Mouse (Mus musculus) heart, adult 2 months (tissue): Measurements from ENCODE around the gene Macrod1. TPM values are rescaled to one million over a fixed set of nuclear protein-coding genes. Genes with fewer than 3 reads are reported as not detected.

Experiments
- DNase-seq, 2 experiments: peaks; one replicate each; pipeline ENCODE4 v3.0.0; 2021
- H3K27ac ChIP-seq: fragments of 200-600 bp; 2 replicates; pipeline ENCODE4 v1.8.1; 2022
- H3K27me3 ChIP-seq: fragments of 200-500 bp; 2 replicates; pipeline ENCODE4 v1.6.1; 2012; ENCODE audit warnings: mild to moderate bottlenecking, low read length, inconsistent platforms, mixed read lengths; ENCODE audit not compliant: control insufficient read depth, insufficient read depth
- H3K36me3 ChIP-seq: fragments of 200-500 bp; 2 replicates; pipeline ENCODE4 v1.6.1; 2012; ENCODE audit warnings: low read length, inconsistent platforms; ENCODE audit not compliant: control insufficient read depth, insufficient read depth
- H3K4me1 ChIP-seq: fragments of 200-500 bp; 2 replicates; pipeline ENCODE4 v1.6.1; 2011; ENCODE audit warnings: low read length; ENCODE audit not compliant: control insufficient read depth, insufficient read depth
- H3K4me3 ChIP-seq: fragments of 200-600 bp; 2 replicates; pipeline ENCODE4 v1.8.1; 2022
- H3K79me2 ChIP-seq: fragments of 200-500 bp; replicated peaks from 2 replicates; pipeline ENCODE4 v1.6.1; 2012; ENCODE audit warnings: mild to moderate bottlenecking, inconsistent platforms, low read length, moderate library complexity, mixed read lengths; ENCODE audit not compliant: control insufficient read depth, insufficient read depth
- H3K9ac ChIP-seq: fragments of 200-500 bp; 2 replicates; pipeline ENCODE4 v1.6.1; 2012; ENCODE audit warnings: low read depth, mild to moderate bottlenecking, control low read depth, inconsistent platforms, low read length, mixed read lengths
- CTCF ChIP-seq: fragments of 200-600 bp; IDR thresholded peaks from 2 replicates; pipeline ENCODE4 v1.8.1; 2022; ENCODE audit warnings: antibody characterized with exemption, mild to moderate bottlenecking, moderate library complexity
- EP300 ChIP-seq: fragments of 200-500 bp; IDR thresholded peaks from 2 replicates; pipeline ENCODE4 v1.6.1; 2011; ENCODE audit warnings: low read depth, low read length, control low read depth; ENCODE audit not compliant: insufficient read depth
- POLR2A ChIP-seq: fragments of 200-500 bp; IDR thresholded peaks from 2 replicates; pipeline ENCODE4 v1.6.1; 2011; ENCODE audit warnings: mild to moderate bottlenecking, low read depth, low read length, control low read depth; ENCODE audit not compliant: insufficient read depth
- WGBS: fragments of 180-500 bp; shearing (Covaris S2); methylation state at CpG from one replicate; pipeline ENCODE4 v1.1.7; 2018; 5-methylcytosine and 5-hydroxymethylcytosine counted together
- intact Hi-C: fragments of 180-260 bp; cut with DNase I; formaldehyde crosslinking; loops from one replicate; pipeline ENCODE4 v1.15.1; 2025
- polyA plus RNA-seq: library from polyadenylated mRNA; depleted of rRNA; stranded (reverse); fragments of >200 nt; gene quantifications from 2 replicates; pipeline ENCODE4 v1.2.3, GENCODE M21; 2012
- total RNA-seq, 2 experiments: library from RNA; stranded (reverse); gene quantifications; 2 replicates each; pipeline ENCODE4 v1.2.3; 2021

Macrod1 gene
- total and polyA plus RNA-seq, 3 experiments: 262 to 309 (median 278) TPM

DNA sequence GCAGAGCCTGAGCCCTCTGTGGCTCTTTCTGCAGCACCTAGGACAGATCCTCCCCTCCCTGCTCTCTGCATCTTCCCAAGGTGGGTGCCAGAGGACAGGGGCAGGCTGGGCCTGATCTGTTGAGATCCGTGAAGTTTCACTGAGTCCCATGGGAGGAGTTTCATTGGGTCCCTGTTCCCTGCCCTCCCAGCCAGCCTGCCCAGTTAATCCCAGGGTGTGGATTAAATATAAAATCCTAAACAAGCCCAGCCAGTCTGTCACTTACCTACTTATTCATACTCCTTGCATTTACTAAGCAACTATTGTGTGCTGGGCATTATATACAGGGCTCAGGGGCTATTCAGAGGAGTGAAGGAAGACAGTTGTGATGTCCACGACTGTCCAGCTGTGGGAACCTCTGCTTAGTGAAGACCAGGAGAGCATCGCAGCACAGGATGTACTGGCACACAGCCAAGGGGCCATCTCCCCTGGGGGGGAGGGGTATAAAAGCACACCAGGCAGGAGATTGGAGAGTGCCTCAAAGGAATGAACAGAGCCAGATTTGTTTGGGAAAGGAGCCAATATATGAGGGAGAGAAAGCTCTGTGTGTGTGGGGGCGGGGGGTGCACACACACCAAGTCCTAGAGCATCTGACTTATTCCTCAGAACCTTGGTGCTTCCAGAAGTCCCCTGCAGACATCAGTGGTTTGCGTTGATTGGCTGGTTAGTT lies 85.8 kb downstream of the Macrod1 start:
- no peak for DNase-seq
- intact Hi-C loops: no loop called here
- Histone ChIP-seq H3K27me3 (peaks cover 2% of the 10 kb centered on the region; the same call in 1 of the 2 replicates), H3K4me3 (no peak overlapping the region), H3K36me3 (no peaks in the 10 kb centered on the region), H3K79me2 (no peaks in the 10 kb centered on the region), H3K27ac (no peak overlapping the region), H3K4me1 (peaks cover 6% of the 10 kb centered on the region), H3K9ac (no peak overlapping the region)
- WGBS: 57% methylated on average over 5 of the region's 5 CpGs
- no peak for TF ChIP-seq POLR2A
- TF ChIP-seq EP300: no peak
- TF ChIP-seq CTCF: no peak

DNA sequence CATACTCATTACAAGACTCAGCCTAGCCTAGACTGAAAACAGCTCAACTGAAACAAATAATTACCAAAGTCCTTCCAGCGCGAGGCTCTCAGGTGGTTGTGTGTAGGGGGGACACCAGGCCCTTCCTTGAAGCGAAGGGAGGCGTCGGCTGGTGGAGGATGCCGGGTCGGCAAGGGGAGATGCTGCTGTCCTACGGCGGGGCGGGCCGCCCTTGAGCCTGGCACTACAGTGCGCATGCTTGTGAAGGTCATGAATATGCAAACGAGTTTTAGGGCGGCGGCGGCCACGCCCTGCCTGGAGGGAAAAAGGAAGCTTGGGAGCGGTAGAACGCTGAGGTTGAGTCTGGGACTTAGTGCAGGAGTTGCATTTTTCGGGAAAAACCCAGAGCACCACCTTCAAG lies 87.2 kb downstream of the Macrod1 start:
- no peaks in the 10 kb centered on the region for H3K79me2 ChIP-seq
- TF ChIP-seq POLR2A: peak; percentile 31; the same call in 1 of the 2 replicates
- no peak for TF ChIP-seq CTCF
- H3K36me3 ChIP-seq: no peaks in the 10 kb centered on the region
- 2% methylated on average over 20 of the region's 20 CpGs for WGBS
- intact Hi-C loops: no loop called here
- no peak overlapping the region for H3K9ac ChIP-seq
- DNase-seq: peak; percentile 60 to 67
- peak overlapping the region; percentile 4 for H3K4me3 ChIP-seq
- peaks cover 2% of the 10 kb centered on the region; the same call in 1 of the 2 replicates for H3K27me3 ChIP-seq
- peaks cover 6% of the 10 kb centered on the region for H3K4me1 ChIP-seq
- no peak overlapping the region for H3K27ac ChIP-seq

DNA sequence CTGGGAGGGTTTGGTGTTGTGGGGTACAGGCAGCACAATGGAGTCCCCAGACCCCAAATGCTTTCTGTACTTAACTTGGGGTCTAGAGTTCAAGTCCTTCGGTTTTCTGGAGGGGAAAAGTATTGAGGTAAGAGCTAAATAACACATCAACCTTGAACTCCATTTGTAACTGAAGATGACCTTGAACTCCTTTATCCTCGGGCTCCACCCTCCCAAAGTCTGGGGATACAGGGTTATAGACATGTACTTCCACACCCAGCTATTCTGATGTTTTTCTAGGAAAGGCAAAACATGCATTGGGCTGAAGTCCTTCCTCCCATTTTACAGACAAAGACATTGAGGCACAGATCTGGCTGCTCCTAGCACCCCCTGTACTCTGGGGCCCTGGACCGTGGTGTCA lies 87.8 kb downstream of the Macrod1 start:
- Histone ChIP-seq H3K36me3 (no peaks in the 10 kb centered on the region), H3K9ac (no peak overlapping the region), H3K4me1 (peaks cover 6% of the 10 kb centered on the region), H3K79me2 (no peaks in the 10 kb centered on the region), H3K27me3 (peaks cover 2% of the 10 kb centered on the region; the same call in 1 of the 2 replicates), H3K27ac (no peak overlapping the region), H3K4me3 (no peak overlapping the region)
- DNase-seq: no peak
- intact Hi-C loops: no loop called here
- 73% methylated on average over 3 of the region's 3 CpGs for WGBS
- TF ChIP-seq POLR2A: no peak
- TF ChIP-seq EP300: no peak
- TF ChIP-seq CTCF: no peak

DNA sequence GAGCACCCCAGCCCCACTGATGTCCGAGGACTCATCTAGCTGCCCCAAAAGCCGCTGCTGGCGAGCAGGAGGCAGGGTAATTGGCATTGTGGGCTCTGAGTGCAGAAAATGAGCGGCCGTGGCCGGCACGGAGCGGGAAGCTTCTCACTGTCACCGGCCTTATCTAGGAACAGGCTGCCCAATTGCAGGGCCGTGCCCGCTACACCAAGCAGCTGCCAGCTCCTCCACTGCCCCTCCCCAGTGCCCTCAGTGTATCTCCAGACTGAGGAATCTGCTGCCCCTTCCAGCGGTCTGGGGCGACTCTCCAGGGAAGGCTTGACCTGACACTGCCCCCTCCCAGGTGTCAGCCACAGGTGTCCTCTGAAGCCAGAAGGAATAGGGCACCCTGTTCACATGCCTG lies 89.8 kb downstream of the Macrod1 start:
- TF ChIP-seq CTCF (no peak), EP300 (no peak), POLR2A (no peak)
- H3K79me2 ChIP-seq: no peaks in the 10 kb centered on the region
- peaks cover 4% of the 10 kb centered on the region for H3K4me1 ChIP-seq
- no peaks in the 10 kb centered on the region for H3K36me3 ChIP-seq
- no peak overlapping the region for H3K27ac ChIP-seq
- intact Hi-C loops: no loop called here
- peak in 1 of 2 experiments; percentile 62 for DNase-seq
- H3K9ac ChIP-seq: no peak overlapping the region
- no peak overlapping the region for H3K4me3 ChIP-seq
- 60% methylated on average over 13 of the region's 13 CpGs for WGBS
- H3K27me3 ChIP-seq: peaks cover 2% of the 10 kb centered on the region; the same call in 1 of the 2 replicates

DNA sequence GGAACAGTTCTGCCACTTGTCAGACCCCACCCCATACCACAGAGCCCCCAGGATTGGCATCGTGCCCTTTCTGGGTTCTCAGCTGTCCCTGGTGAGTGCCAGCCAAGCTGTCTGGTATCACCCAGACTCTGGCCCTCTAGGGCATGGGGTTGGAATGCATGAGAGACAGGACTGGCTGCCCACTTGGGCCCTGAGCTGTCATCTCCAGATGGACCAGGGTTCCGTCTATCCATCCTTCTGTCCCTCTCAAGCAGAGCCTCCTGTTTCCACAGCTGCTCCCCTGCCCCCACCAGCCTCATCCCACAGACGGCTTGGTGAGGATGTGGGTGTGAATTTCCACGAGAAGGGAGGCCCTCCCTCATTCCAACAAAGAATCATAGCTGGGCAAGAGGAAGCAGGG lies 91.5 kb downstream of the Macrod1 start:
- intact Hi-C loops: no loop called here
- peaks cover 4% of the 10 kb centered on the region for H3K4me1 ChIP-seq
- H3K9ac ChIP-seq: no peak overlapping the region
- no peak for DNase-seq
- H3K27ac ChIP-seq: no peak overlapping the region
- H3K79me2 ChIP-seq: no peaks in the 10 kb centered on the region
- no peak overlapping the region for H3K4me3 ChIP-seq
- no peaks in the 10 kb centered on the region for H3K36me3 ChIP-seq
- 35% methylated on average over 4 of the region's 4 CpGs for WGBS
- peaks cover 2% of the 10 kb centered on the region; the same call in 1 of the 2 replicates for H3K27me3 ChIP-seq
- TF ChIP-seq EP300: no peak
- no peak for TF ChIP-seq CTCF
- no peak for TF ChIP-seq POLR2A

DNA sequence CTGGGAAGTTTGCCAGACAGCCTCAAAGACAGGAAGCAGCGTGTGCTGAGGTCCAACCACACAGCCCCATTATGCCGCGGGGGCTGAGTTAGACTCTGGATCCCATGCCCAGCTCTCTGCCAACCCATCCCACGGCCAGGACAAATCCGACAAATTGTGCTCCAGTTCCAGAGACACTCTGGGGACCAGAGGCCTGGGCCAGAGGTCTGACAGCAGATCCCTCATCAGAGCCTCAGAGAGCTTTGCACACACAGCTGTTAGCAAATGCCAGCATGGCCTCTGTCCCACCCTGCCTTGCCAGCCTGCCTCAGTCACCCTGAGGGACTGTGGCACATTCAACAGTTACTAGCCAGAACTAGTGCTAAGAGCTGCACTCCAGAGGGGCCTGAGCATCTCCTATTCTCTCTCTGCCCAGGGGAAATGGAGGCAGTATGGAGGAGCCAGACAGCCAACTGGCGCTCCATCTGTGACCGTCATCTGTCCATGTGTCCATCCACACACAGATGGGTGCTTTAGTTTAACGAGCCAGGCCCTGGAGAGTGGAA lies 92.0 kb downstream of the Macrod1 start:
- H3K4me1 ChIP-seq: peaks cover under 1% of the 10 kb centered on the region
- no peak overlapping the region for H3K4me3 ChIP-seq
- no peak for TF ChIP-seq EP300
- TF ChIP-seq POLR2A: no peak
- no peak for TF ChIP-seq CTCF
- 42% methylated on average over 8 of the region's 8 CpGs for WGBS
- no peaks in the 10 kb centered on the region for H3K79me2 ChIP-seq
- no peak overlapping the region; the same call in 1 of the 2 replicates for H3K27ac ChIP-seq
- H3K27me3 ChIP-seq: peaks cover 2% of the 10 kb centered on the region; the same call in 1 of the 2 replicates
- no peak for DNase-seq
- H3K9ac ChIP-seq: no peak overlapping the region
- H3K36me3 ChIP-seq: no peaks in the 10 kb centered on the region
- intact Hi-C loops: no loop called here
